Mouse (Mus musculus) embryo, embryonic 11 days (tissue): ENCODE measurements at regions not wholly inside any gene's neighbourhood (a gene's known extent, or its start where the extent isn't known, plus 50 kb on each side); places are given as distances from the start of the nearest gene placed in this dataset.
A peak's percentile ranks its signal among the peaks of the same experiment; 100 is the strongest.

Experiments used
- DNase-seq: peaks from one replicate; pipeline ENCODE4 v3.0.0-alpha.2; 2015

DNA sequence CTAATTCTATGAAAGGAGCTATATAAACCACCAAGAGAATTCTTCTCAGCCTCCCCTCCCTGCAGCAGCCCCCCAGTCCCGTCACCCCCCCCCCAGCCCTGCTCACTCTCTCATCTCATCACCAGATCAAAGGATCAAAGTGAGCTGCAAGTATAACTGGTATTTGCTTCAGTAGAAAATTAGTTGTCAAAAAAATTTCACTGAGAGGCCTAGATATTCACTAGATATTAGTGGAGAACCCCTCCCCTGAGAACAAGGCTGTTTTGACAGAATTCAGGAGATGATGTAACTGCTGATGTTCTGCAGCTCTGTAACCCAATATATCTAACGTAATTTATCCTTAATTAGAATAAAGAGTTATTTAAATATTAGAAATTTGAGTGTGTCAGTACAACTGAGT lies 124.2 kb upstream of the Slitrk2 start:
- DNase-seq = no peak

DNA sequence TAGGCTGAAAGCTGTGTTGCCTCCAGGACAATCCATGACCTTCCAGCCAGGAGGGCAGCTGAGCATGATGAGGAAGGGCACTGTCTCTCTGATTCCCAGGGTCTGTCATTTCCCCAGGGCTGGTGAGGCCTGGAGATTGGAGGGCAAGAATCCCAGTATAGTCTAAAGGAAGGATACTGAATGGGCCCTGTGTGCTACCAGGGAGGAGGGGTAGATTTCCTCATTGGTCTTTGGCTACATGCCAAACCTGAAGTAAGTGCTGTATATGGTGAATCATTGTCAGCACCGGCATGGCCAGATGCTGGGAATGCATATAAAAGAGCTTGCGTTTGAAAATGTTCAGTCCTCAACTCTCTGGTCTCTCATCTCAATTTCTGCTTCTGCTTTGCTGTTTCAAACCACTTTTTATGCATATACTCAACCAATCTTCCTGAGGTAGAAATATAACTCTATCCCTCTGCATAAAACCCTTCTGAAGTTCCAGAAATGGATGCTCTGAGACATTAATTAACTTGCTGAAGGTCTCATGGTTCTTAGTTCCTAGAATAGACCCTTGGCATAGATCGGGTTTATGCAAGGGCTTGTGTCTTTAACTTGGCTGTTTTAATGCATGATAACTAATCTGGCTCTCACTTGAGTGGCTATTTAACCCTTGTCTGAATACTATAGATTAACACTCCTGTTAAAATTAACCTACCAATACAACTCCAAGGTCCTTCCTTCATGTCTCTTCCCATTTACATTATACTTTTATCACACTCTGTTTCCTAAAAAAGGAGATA lies 122.1 kb upstream of the Slitrk2 start:
- DNase-seq = peak; percentile 2

- no peak for DNase-seq
Measured at GRCm38 (mm10) chrX:66528931-66529330, 120.2 kb upstream of the Slitrk2 start.

GRCm38 (mm10) chrX:66544002-66544520 lies 105.1 kb upstream of the Slitrk2 start:
- no peak for DNase-seq

DNA sequence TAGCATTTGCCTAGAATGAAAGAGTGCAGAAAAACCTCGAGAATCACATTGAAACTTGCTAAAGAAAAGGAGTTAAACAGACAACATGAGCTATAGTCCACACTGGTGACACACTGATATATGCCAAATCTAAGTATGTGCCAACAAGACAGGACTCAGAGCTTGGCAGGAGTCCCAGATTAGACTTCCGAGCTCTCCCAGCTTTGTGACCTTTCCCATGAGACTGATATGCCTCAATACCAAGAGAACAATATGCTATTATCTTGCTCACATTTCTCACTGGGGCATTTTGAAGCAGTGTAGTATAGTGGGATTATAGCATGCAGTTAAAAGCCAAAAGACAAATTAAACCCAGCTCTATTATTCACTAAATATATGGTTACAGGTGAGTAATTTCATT lies 94.6 kb upstream of the Slitrk2 start:
- DNase-seq = peak; percentile 1
